Mouse (Mus musculus): ENCODE data around the gene Mterf4.

Gene Mterf4

GRCm38 (mm10) chr1:93267207-93267606 lies 38.5 kb downstream of the Mterf4 start:
- no peak for DNase-seq (ENCODE audit: low read depth, low spot score)

- DNase-seq (ENCODE audit: low read depth, low spot score): no peak
Measured at GRCm38 (mm10) chr1:93257560-93257959, 48.2 kb downstream of the Mterf4 start.

GRCm38 (mm10) chr1:93255761-93256160 lies 50.0 kb downstream of the Mterf4 start:
- no peak for DNase-seq (ENCODE audit: low read depth, low spot score)

- DNase-seq (ENCODE audit: low read depth, low spot score): no peak
Measured at GRCm38 (mm10) chr1:93252586-93252985, 53.1 kb downstream of the Mterf4 start.

Measured in ES-CJ7 (cell line).